Mouse (Mus musculus) testis, adult 2 months (tissue): ENCODE results near the gene Tmem164.

ENCODE experiments used
- CTCF ChIP-seq: fragments of 200-500 bp; IDR thresholded peaks from 2 replicates; pipeline ENCODE4 v1.5.1; 2012; ENCODE audit warnings: low read depth, mild to moderate bottlenecking, inconsistent platforms, low read length, moderate library complexity; ENCODE audit not compliant: control insufficient read depth, insufficient read depth, insufficient replicate concordance
- POLR2A ChIP-seq: fragments of 200-500 bp; IDR thresholded peaks from 2 replicates; pipeline ENCODE4 v1.6.1; 2012; ENCODE audit warnings: low read depth, mild to moderate bottlenecking, inconsistent platforms, low read length, moderate library complexity; ENCODE audit not compliant: control insufficient read depth

GRCm38 (mm10) chrX:142672701-142673100 is 8.5 kb upstream of the Tmem164 start:
- TF ChIP-seq CTCF (no peak), POLR2A (no peak)
